Mouse (Mus musculus) embryonic fibroblast, embryonic 13.5 days (primary cell): ENCODE measurements around the gene Pex16. TPM values are rescaled to one million over a fixed set of nuclear protein-coding genes. Genes with fewer than 3 reads are reported as not detected.

Experiments
- H3K27ac ChIP-seq: 2 replicates; pipeline ENCODE4 v1.5.1; 2012; ENCODE audit warnings: low read length, control low read depth, inconsistent platforms; ENCODE audit not compliant: insufficient read depth
- H3K4me1 ChIP-seq: 2 replicates; pipeline ENCODE4 v1.6.1; 2011; ENCODE audit warnings: low read length; ENCODE audit not compliant: control insufficient read depth, insufficient read depth
- H3K4me3 ChIP-seq: 2 replicates; pipeline ENCODE4 v1.5.1; 2011; ENCODE audit warnings: mild to moderate bottlenecking, control low read depth, low read length; ENCODE audit not compliant: insufficient read depth
- CTCF ChIP-seq: IDR thresholded peaks from 2 replicates; pipeline ENCODE4 v1.5.1; 2011; ENCODE audit warnings: mild to moderate bottlenecking, control low read depth, low read length, moderate library complexity, borderline replicate concordance; ENCODE audit not compliant: insufficient read depth
- POLR2A ChIP-seq: IDR thresholded peaks from 2 replicates; pipeline ENCODE4 v1.6.1; 2011; ENCODE audit warnings: low read depth, mild to moderate bottlenecking, control low read depth, low read length, moderate library complexity
- polyA plus RNA-seq: library from polyadenylated mRNA; stranded (reverse); fragments of >200 nt; gene quantifications from 2 replicates; pipeline ENCODE4 v1.2.4, GENCODE M21; 2011; ENCODE audit warnings: low read depth; ENCODE audit not compliant: missing spikeins, insufficient read length

Gene Pex16
- polyA plus RNA-seq, 1 experiment: 6.1 TPM

- TF ChIP-seq CTCF (no peak), POLR2A (no peak)
- Histone ChIP-seq H3K27ac (no peak overlapping the region), H3K4me1 (peaks cover 4% of the 10 kb centered on the region; the same call in 1 of the 2 replicates), H3K4me3 (no peak overlapping the region)
These were observed 13.2 kb downstream of the Pex16 start for GRCm38 (mm10) chr2:92387646-92388045.

GRCm38 (mm10) chr2:92388081-92388517 lies 13.6 kb downstream of the Pex16 start:
- Histone ChIP-seq H3K4me3 (no peak overlapping the region), H3K4me1 (peaks cover 4% of the 10 kb centered on the region; the same call in 1 of the 2 replicates), H3K27ac (no peak overlapping the region)
- TF ChIP-seq POLR2A (no peak), CTCF (no peak)

GRCm38 (mm10) chr2:92388891-92389641 lies 14.6 kb downstream of the Pex16 start:
- H3K4me3 ChIP-seq: peak overlapping the region; percentile 59
- no peak overlapping the region for H3K27ac ChIP-seq
- TF ChIP-seq CTCF (no peak), POLR2A (peak; percentile 58; the same call in 1 of the 2 replicates)
- peaks cover 4% of the 10 kb centered on the region; the same call in 1 of the 2 replicates for H3K4me1 ChIP-seq

GRCm38 (mm10) chr2:92389645-92390044 lies 15.2 kb downstream of the Pex16 start:
- Histone ChIP-seq H3K4me1 (peaks cover 4% of the 10 kb centered on the region; the same call in 1 of the 2 replicates), H3K27ac (no peak overlapping the region), H3K4me3 (peak overlapping the region; percentile 59)
- TF ChIP-seq POLR2A: no peak
- TF ChIP-seq CTCF: no peak

- no peak overlapping the region for H3K27ac ChIP-seq
- H3K4me3 ChIP-seq: no peak overlapping the region
- H3K4me1 ChIP-seq: peaks cover 4% of the 10 kb centered on the region; the same call in 1 of the 2 replicates
These were observed 15.9 kb downstream of the Pex16 start for GRCm38 (mm10) chr2:92390206-92390930.

GRCm38 (mm10) chr2:92391116-92391515 lies 16.6 kb downstream of the Pex16 start:
- Histone ChIP-seq H3K4me1 (peaks cover 4% of the 10 kb centered on the region; the same call in 1 of the 2 replicates), H3K4me3 (no peak overlapping the region), H3K27ac (no peak overlapping the region)
- TF ChIP-seq CTCF (no peak), POLR2A (no peak)

More at GRCm38 (mm10) chr2:92390206-92390930, 15.9 kb downstream of the Pex16 start:
- TF ChIP-seq POLR2A (no peak), CTCF (no peak)

- no peak overlapping the region for H3K27ac ChIP-seq
- TF ChIP-seq CTCF (no peak), POLR2A (no peak)
- no peak overlapping the region for H3K4me3 ChIP-seq
- peaks cover 4% of the 10 kb centered on the region; the same call in 1 of the 2 replicates for H3K4me1 ChIP-seq
These were observed 17.3 kb downstream of the Pex16 start for GRCm38 (mm10) chr2:92391703-92392317.

- TF ChIP-seq POLR2A: no peak
- TF ChIP-seq CTCF: no peak
- Histone ChIP-seq H3K4me3 (no peak overlapping the region), H3K27ac (no peak overlapping the region), H3K4me1 (peaks cover 4% of the 10 kb centered on the region; the same call in 1 of the 2 replicates)
These were observed 18.1 kb downstream of the Pex16 start for GRCm38 (mm10) chr2:92392318-92393264.
